Mouse (Mus musculus): ENCODE measurements around the gene Nek6.

Nek6 gene

DNA sequence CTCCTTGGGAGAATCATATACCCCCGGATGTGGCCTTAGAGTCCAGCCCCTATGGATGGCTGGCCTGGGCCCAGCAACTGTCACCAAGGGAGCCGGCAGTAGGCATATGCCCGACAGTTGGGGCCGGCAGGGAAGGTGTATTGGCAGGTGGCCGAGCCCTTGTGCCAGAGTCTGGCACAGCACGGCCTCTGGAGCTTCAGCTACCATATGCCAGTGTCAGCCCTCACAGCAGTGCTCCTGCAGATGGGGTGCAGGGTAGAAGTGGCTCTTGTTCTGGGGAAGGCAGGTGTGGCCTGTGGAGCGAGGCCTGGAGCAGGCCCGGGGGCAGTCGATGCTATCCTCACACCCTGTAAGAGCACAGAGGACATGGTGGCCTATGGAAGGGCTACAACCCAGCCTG, 28.2 kb downstream of the Nek6 start:
- no peak for DNase-seq (ENCODE audit: low spot score)

GRCm38 (mm10) chr2:38540666-38541065, 29.2 kb downstream of the Nek6 start:
- DNase-seq (ENCODE audit: low spot score): no peak

DNA sequence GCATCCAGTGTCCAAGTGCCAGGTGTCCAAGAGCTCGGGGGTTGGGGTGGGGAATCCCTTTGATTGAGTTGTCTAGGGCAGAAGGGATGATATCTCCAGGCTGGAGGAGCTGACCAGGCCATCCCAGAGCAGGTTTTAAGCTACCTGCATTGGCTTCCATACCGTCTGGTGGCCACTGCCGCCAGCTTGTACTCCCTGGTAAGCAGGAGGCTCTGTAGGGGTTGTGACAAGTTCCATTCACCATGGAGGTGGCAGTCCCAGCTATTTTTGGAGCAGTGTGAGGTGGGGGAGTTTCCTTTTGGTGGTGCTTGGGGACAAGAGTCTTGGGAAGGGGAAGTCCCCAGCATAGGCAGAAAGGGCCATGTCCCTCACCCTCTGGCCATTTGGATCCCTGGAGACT, 29.7 kb downstream of the Nek6 start:
- DNase-seq (ENCODE audit: low spot score): no peak

DNA sequence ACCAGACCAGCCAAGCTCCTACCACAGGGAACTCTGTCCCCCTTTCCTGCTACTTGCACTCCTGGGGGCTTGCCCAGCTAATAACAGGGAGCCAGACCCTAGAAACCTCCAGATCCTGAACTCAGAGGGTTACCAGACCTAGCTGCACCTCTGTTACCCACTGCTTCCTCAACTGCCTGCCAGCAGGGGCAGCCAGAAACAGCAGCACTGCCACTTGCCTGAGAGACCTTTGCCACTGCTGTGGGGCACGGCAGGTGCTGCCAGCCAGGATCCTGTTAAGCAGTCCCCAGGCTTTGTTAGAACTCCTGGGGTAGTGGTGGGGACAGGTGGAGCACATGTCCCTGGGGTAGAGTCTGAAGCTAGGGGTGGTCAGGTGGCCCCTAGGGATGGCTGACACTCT, 30.1 kb downstream of the Nek6 start:
- DNase-seq (ENCODE audit: low spot score): no peak

DNA sequence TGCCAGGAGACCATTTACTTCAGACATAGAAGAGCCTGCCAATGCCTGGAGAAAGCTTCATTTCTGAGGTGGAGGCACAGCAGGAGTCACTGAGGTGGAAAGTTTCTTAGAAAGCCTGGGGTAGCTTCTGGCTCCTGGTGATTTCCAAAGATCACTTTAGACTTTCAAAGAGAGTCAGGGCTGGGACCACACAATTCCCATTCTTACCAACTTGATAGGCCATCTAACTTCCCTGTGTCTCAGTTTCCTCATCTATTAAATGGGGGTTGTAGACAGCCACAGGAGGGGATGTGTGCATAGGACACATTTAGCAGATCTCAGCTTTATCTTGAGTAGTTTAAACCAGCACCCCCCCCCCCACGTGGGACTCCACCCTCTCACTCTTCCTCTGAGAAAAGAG, 30.9 kb downstream of the Nek6 start:
- no peak for DNase-seq (ENCODE audit: low spot score)

- no peak for DNase-seq (ENCODE audit: low spot score)
These were observed 31.7 kb downstream of the Nek6 start for GRCm38 (mm10) chr2:38543158-38543557.

- no peak for DNase-seq (ENCODE audit: low spot score)
These were observed 32.9 kb downstream of the Nek6 start for GRCm38 (mm10) chr2:38544341-38544740.

- no peak for DNase-seq (ENCODE audit: low spot score)
These were observed 33.5 kb downstream of the Nek6 start for GRCm38 (mm10) chr2:38544982-38545381.

GRCm38 (mm10) chr2:38545706-38546105, 34.3 kb downstream of the Nek6 start:
- no peak for DNase-seq (ENCODE audit: low spot score)

DNA sequence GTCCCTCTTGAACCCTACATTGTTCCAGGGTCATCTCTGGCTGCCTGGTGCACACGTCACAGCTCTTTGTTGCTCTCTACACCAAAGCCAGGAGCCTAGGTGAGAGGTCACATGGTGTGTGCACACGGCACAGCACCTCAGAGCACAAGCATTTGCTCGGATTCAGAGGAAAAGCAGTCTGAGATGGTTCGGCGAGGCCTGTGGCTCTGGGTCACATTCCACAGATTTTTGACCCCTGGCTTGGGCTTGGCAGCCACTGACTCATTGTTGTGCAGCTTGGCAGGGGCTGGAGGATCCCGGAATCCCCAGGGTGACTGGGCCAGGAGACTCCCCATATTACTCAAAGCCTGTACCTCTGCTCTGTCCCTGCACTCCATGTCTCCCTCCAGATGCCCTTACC, 34.8 kb downstream of the Nek6 start:
- DNase-seq (ENCODE audit: low spot score): peak; percentile 58

GRCm38 (mm10) chr2:38546748-38547147, 35.3 kb downstream of the Nek6 start:
- no peak for DNase-seq (ENCODE audit: low spot score)

DNA sequence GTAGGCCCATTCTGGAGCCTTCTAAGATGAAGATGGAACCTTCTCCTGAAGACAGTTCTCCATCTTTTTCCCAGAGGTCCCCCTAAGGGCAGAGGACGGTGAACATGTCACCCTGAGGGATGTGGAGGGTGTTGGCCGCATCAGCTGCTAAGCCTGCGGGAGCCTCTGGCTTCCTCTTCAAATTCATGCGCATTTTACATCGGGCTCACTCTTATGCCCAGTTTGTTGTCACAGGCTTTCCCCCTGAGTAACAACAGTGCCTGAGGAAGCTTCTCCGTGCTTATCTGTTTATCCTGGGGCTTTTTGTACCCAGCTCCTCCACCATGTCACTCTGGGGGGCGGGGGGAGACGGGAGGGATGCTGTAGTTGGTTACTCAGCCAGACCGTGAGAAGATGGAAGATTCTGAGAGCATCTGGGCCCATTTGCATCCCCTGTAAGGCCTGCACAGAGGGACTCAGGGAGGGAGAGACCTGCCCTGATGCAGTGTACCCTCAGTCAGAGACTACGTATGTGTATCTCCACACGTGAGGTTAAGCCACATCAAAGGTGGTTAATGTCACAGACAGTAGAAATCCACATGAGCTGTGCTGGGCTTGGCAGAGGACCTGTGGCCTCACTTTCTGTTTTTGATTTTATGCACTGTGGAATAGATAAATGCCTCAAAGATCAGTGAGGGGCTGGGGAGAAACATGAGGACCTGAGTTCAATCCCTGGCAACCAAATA, 36.5 kb downstream of the Nek6 start:
- no peak for DNase-seq (ENCODE audit: low spot score)

DNA sequence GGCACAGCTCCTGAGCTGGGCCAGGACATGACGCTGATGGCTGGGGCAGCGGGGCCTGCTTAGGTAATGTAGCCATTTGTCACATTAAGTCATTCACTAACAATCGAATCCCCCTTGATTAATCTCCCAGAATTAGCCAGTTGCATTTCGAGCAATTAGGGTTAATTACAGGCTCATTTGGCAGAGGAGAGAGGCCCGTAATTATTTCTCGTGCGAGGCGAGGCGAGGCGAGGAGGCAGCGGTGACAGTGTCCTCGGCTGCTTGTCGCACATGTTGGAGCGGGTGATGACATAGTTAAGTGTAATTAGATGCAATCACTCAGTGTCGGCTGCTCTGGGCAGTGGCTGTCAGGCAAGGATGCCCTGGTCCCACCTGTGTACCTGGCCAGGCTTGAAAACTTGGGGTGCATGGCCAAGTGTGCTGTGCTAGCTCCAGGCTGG, 40.6 kb downstream of the Nek6 start:
- DNase-seq (ENCODE audit: low spot score): no peak

- no peak for DNase-seq (ENCODE audit: low spot score)
These were observed 43.0 kb downstream of the Nek6 start for GRCm38 (mm10) chr2:38554226-38554995.

DNA sequence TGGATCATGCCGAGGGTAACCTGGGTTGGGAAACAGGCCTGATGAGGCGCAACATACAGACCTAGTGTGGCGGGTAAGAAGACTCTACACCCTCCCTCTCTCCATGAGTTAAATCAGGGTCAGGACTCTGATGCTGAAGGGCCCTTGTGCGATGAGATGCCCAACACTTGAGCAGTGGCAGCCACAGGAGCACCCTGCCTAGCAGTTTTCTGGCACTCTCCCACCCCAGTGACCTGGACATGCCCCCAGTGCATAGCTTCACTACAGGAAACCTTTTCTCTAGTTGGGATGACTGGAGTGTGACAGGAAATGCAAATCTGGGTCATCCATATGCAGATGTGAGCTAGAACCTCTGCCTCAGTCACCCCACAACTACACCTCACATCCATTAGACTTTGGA, 44.2 kb downstream of the Nek6 start:
- no peak for DNase-seq (ENCODE audit: low spot score)

GRCm38 (mm10) chr2:38556721-38557120, 45.3 kb downstream of the Nek6 start:
- no peak for DNase-seq (ENCODE audit: low spot score)

DNA sequence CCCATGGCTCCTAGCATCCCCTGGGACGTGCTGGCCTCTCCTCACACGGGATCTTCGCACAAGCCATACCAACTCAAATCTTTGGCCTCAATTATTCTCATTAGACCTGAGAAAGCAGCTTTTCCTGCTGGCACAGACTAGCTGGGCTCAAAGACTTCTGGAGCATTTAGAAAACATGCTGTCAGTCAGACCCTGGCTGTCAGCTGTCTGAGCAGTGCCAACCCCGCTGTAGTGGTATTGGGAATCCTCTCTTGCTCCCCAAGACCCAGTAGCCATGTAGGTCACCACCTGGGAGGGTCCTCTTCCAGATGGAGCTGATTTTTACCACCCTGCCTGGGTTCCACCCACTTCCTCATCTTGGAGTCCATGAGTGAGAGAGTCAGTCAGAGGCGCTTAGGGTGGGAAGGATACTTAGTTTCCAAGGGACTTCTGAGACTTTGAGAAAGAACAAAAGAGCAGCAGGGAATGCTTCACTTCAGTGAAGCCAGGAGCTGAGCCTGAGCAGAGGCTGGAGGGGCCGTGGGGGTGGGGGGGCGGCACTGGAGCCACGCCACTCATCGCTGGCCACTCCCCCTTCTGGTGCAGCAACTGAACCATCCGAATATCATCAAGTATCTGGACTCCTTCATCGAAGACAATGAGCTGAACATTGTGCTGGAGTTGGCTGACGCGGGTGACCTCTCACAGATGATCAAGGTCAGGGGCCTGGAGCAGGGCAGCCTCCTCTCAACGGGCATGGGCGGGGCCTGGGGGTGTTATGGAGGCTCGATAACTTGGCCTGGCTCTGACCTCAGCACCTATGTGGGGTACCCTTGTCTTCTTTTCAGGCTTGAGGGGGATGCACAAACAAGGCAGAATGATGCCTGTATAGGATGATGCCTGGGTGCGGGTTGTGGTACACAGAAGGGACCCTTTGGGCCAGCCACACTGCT, 49.1 kb downstream of the Nek6 start:
- no peak for DNase-seq (ENCODE audit: low spot score)

DNA sequence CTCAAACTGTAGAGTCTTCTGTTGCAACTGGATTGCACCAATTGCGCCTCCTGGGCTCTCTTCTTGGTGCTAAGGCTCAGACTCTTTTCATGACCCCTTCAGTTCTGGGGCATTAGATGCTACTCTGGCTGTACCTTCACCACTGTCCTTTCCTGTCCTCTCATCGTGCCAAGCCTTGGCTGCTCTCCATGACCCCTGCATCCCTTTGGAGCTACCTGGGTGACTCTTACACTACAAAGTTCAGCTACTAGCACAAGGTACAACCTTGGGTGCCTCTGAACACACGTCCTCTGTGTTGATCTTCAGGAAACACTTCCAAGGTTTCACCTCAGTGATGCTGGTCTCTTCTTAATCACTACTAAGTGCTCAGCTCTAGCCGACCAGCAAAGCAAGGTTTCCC, 51.2 kb downstream of the Nek6 start:
- DNase-seq (ENCODE audit: low spot score): no peak

DNA sequence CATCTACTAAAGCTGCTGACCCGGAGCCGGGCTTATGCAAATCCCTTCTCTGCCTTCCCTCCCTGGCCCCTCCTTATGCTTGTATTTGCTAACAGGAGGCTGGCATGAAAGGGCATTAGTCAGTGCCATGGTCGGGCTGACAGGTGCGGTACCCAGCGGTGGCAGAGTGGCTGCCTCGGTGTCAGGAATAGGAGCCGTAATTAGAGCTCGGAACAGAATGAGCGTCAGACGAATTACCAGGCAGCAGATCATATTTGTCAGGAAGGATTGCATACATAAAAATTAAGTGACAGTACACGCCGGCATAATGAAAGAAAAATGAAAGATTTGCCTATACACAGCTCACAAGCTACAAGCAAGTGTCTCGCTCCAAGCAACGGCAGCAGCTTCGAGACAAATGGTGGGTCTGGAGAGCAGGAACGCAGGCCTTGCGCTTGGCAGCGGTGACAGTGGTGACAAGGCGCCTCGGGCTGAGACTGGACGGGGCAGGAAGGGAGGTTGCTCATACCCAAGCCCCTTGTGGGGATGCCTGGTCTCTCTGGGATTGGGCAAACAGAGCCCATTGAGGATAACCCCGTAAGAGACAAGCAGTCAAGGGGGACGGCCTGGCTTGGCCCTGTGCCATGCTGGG, 60.6 kb downstream of the Nek6 start:
- no peak for DNase-seq (ENCODE audit: low spot score)

DNA sequence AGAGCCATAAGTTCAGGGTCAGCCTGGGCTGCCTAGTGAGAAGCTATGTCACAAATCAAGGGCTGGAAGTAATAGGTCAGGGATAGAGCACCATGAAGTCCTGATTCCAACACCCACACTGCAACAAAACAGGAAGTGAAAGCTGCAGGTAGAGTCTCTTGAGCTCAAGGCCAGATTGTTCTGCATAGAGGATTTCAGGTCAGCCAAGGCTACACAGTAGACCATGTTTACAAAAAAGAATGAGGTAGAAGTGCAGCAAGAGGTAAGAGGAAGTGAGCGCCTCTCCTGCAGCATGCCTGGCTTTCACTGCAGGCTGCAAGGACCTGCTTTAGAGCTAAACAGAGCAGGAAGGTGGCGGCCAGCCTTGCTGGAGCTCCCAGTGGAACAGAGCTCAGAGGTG, 63.3 kb downstream of the Nek6 start:
- no peak for DNase-seq (ENCODE audit: low spot score)

- DNase-seq (ENCODE audit: low spot score): no peak
These were observed 67.4 kb downstream of the Nek6 start for GRCm38 (mm10) chr2:38578602-38579521.

Measured in ovary, adult 18-20 months (tissue).